Mouse (Mus musculus): ENCODE measurements around the gene Rtn4ip1.
A peak's percentile ranks its signal among the peaks of the same experiment; 100 is the strongest.
"Not testable (repeated sequence)": the region's sequence is repeated elsewhere in the genome, so short reads cannot be mapped to it uniquely, and the experiment has no call there.

Gene Rtn4ip1

GRCm38 (mm10) chr10:43901578-43902194 is at the start of gene Rtn4ip1, which contains the start of gene Qrsl1:
TSS of gene Rtn4ip1 (plus strand) at chr10:43901807.
TSS of gene Qrsl1 (minus strand) at chr10:43901745.
- peak; percentile 84 for DNase-seq (ENCODE audit: low read depth, low spot score)

GRCm38 (mm10) chr10:43851898-43852297 is 49.7 kb upstream of the Rtn4ip1 start:
- no peak for DNase-seq (ENCODE audit: low read depth, low spot score)

- DNase-seq (ENCODE audit: low read depth, low spot score): no peak
Observed at GRCm38 (mm10) chr10:43855916-43856315, 45.7 kb upstream of the Rtn4ip1 start.

- DNase-seq (ENCODE audit: low read depth, low spot score): peak; percentile 15
Observed at GRCm38 (mm10) chr10:43856351-43856750, 45.3 kb upstream of the Rtn4ip1 start.

- no peak for DNase-seq (ENCODE audit: low read depth, low spot score)
Observed at GRCm38 (mm10) chr10:43870752-43871151, 30.9 kb upstream of the Rtn4ip1 start.

GRCm38 (mm10) chr10:43871458-43871857 is 30.1 kb upstream of the Rtn4ip1 start:
- DNase-seq (ENCODE audit: low read depth, low spot score): no peak

GRCm38 (mm10) chr10:43887676-43888075 is 13.9 kb upstream of the Rtn4ip1 start:
- DNase-seq (ENCODE audit: low read depth, low spot score): no peak

GRCm38 (mm10) chr10:43888976-43889375 is 12.6 kb upstream of the Rtn4ip1 start:
- DNase-seq (ENCODE audit: low read depth, low spot score): no peak

- DNase-seq (ENCODE audit: low read depth, low spot score): no peak
Observed at GRCm38 (mm10) chr10:43892971-43893370, 8.6 kb upstream of the Rtn4ip1 start.

- no peak for DNase-seq (ENCODE audit: low read depth, low spot score)
Observed at GRCm38 (mm10) chr10:43896065-43896464, 5.5 kb upstream of the Rtn4ip1 start.

GRCm38 (mm10) chr10:43898276-43898675 is 3.3 kb upstream of the Rtn4ip1 start:
- DNase-seq (ENCODE audit: low read depth, low spot score): no peak

GRCm38 (mm10) chr10:43900883-43901570 is 580 bp upstream of the Rtn4ip1 start:
- DNase-seq (ENCODE audit: low read depth, low spot score): no peak

- no peak for DNase-seq (ENCODE audit: low read depth, low spot score)
Observed at GRCm38 (mm10) chr10:43904569-43904968, 3.0 kb downstream of the Rtn4ip1 start.

- no peak for DNase-seq (ENCODE audit: low read depth, low spot score)
Observed at GRCm38 (mm10) chr10:43910032-43910872, 8.6 kb downstream of the Rtn4ip1 start.

GRCm38 (mm10) chr10:43910873-43911142 is 9.2 kb downstream of the Rtn4ip1 start:
- DNase-seq (ENCODE audit: low read depth, low spot score): no peak

GRCm38 (mm10) chr10:43912236-43912635 is 10.6 kb downstream of the Rtn4ip1 start:
- DNase-seq (ENCODE audit: low read depth, low spot score): no peak

- DNase-seq (ENCODE audit: low read depth, low spot score): no peak
Observed at GRCm38 (mm10) chr10:43916181-43916580, 14.6 kb downstream of the Rtn4ip1 start.

- DNase-seq (ENCODE audit: low read depth, low spot score): no peak
Observed at GRCm38 (mm10) chr10:43916737-43917136, 15.1 kb downstream of the Rtn4ip1 start.

- DNase-seq (ENCODE audit: low read depth, low spot score): peak; percentile 27
Observed at GRCm38 (mm10) chr10:43918696-43919608, 17.3 kb downstream of the Rtn4ip1 start.

GRCm38 (mm10) chr10:43923096-43923495 is 21.5 kb downstream of the Rtn4ip1 start:
- DNase-seq (ENCODE audit: low read depth, low spot score): no peak

- DNase-seq (ENCODE audit: low read depth, low spot score): not testable (repeated sequence)
Observed at GRCm38 (mm10) chr10:43925776-43926175, 24.2 kb downstream of the Rtn4ip1 start.

Data from telencephalon, adult 2 months (tissue).